Mouse (Mus musculus): ENCODE results near the gene 4930518I15Rik.
A peak's percentile ranks its signal among the peaks of the same experiment; 100 is the strongest.
"Not testable (repeated sequence)": the region's sequence is repeated elsewhere in the genome, so short reads cannot be mapped to it uniquely, and the experiment has no call there.

The 4930518I15Rik gene

DNA sequence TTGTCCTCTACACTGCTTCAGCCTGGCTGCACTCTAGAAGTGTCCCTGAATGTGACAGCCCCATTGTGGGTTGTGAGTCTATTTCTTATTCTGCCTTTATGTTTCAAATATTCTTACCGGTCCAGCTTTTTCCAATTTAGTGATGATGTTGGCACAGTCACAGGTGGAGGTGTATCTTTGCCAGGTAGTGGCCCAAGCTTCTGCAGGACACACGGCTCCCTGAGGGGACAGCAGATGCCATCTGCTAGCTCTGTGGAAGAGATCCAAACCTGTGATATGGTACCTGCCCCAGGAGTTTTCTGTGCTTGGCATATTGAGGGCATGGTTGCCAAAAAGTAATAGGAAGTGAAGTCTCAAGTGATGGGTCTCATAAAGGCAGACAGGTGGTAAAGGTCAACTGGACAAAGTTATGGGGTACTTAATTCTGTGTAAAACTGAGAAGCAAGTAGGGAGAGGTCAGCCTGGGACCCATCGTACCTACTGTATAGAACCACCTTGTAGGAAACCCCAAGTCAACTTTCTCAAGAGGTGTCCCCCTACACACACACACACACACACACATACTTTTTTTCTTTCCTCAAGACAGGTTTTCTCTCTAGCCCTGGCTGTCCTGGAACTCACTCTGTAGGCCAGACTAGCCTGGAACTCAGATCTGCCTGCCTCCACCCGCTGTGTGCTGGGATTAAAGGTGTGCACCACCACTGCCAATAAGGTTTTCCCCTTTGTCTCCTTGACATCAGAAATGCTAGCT is 17.2 kb upstream of the 4930518I15Rik start:
- DNase-seq (ENCODE audit: low spot score), result no peak

DNA sequence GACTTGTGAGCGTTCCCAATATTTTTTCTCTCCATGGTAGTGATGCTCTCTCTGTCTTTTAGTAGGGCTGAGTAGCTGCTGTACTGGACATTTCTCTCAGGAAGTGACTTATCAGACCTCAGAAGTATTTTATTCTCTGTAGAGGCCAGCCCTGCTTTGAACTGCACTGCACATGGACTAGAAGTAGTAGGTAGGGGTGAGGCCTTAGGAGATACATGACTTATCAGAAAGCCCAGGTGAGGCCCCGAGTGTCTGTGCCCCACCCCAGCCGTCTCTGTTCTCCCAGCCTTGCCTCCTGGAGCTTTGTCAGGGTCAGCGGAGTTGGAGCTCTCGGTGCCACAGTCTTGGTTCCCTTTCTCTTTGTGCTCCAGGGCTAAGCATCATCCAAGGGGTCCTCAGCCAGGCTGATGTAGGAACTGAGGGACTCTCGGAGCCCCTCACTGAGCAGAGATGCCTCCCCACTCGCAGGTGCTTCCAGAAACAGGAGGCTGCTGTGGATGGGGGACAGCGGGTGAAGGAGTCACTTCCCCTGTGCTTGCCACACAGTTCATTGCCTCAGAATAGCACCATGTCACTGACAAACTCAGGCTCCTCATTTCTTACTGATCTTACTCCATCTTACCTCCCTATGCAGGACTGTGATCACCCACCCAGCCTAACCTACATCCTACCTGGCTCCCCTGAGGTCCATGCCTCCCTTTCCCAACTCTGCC is 16.5 kb upstream of the 4930518I15Rik start:
- DNase-seq (ENCODE audit: low spot score), result no peak

DNA sequence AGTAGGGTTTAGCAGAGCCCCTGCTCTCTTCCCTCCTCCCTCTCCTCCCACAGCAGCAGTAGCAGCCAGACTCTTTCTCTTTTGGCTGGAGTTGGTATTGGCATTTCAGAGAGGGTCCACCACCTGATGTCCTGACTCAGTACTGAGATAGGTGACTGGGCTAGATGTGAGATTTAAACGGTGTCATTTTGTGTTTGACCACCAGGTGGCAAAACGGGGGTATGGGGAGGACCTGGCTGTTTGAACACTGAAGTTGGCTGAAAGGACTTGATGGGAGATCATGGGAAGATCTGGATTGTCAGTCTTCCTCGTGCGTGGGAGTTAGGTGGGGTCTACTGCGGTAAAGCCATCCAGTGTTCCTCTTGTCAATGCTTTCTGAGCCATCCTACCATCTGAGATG is 15.9 kb upstream of the 4930518I15Rik start:
- DNase-seq (ENCODE audit: low spot score), result peak; percentile 29

DNA sequence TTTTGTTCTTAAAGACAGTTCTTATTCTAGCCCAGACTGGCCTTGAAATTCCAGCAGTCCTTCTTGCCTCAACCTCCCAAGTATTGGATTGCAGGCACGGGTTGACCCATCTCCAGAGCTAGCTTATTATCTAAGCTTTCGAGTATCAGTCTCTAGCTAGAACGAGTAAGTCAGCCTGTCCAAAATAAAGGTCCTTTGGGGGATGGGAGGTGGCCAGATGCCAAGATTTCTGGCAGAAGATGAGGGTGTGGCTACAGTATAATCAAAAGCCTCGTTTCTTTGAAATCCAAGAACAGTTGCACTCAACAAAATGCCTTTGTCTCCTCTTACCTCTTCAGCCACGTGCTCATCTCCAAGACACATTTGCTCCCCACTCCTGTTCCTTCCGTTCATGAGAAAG is 12.8 kb upstream of the 4930518I15Rik start:
- DNase-seq (ENCODE audit: low spot score), result no peak

DNA sequence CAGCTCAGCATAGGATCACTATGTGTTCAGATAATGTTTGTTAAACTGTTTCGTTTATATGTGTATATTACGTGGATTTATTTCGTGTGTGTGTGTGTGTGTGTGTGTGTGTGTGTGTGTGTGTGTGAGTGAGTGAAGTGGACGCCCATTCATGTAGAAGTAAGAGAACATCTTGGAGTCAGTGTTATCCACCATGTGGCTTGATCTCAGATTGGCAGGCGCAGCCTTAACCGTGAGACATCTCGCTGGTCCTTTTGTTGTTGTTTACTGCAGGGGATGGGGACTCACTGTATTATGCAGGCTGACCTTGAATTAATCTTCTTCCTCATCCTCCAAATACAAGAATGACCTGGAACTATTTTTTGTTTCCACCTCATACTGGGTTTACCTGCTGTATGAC is 11.8 kb upstream of the 4930518I15Rik start:
- DNase-seq (ENCODE audit: low spot score), result no peak

DNA sequence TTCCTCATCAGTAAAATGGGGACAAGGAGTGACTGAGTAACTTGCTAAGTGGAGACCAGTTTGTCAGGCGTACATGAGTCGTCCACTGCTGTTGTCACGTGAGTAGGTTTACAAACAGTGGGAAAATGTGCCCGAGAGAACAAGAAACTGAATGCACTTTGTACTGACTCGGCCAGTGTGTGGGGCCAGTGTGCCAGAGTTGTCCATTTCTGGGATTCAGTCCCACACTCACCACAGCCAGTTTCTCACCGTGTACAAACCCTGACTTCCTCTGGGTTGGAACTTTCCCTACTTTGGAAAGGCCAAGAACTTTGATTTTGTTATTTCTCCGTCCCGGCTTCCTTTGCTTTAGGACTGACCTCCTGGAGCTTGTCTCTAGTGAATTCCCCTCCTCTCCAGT is 11.2 kb upstream of the 4930518I15Rik start:
- no peak for DNase-seq (ENCODE audit: low spot score)

DNA sequence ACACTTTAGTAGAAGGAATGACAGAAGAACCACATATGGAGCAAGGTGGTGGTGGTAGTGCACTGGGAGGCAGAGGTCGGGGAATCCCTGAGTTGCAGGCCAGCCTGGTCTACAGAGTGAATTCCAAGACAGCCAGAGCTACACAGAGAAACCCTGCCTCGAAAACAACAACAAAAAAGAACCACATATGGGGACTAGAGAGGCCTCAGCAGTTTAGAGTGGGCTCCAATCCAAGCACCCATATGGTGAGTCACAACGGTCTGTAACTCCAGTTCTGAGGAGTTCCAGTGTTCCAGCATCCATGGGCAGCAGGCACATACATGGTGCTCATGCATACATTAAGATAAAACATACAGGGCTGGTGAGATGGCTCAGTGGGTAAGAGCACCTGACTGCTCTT is 6.7 kb upstream of the 4930518I15Rik start:
- DNase-seq (ENCODE audit: low spot score), result no peak

DNA sequence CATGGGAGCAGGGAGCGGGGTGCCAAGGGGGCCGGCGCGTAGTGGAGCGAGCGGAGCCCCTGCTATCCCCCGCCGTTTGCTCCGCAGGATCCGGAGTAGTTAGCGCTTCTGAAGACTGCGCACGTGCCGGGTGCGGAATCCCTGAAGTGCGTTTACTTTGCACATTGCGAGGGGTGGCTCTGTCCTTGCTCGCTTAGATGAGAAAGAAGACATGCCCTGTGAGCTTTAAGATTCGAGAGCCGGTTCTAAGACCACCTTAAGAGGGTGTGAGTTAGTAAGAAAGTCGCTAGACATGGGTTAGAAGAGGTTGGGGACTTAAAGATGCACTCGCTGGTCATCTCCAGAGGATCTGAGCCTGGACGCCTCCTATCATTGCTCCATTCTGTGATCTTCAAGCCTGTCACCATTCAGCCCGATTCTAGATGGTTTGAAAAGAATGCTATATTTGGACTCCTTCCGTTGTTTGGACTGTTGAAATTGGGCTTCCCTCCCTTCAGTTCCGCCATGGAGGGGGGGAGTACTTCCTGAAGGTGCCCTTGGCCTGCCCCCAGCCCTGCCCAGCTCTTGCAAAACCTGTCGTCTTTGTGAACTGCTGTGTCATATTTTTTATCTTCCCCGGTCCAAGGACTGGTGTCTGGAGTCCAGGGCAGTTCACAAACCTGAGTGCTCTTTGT is 5.9 kb upstream of the 4930518I15Rik start:
- DNase-seq (ENCODE audit: low spot score), result peak; percentile 42

DNA sequence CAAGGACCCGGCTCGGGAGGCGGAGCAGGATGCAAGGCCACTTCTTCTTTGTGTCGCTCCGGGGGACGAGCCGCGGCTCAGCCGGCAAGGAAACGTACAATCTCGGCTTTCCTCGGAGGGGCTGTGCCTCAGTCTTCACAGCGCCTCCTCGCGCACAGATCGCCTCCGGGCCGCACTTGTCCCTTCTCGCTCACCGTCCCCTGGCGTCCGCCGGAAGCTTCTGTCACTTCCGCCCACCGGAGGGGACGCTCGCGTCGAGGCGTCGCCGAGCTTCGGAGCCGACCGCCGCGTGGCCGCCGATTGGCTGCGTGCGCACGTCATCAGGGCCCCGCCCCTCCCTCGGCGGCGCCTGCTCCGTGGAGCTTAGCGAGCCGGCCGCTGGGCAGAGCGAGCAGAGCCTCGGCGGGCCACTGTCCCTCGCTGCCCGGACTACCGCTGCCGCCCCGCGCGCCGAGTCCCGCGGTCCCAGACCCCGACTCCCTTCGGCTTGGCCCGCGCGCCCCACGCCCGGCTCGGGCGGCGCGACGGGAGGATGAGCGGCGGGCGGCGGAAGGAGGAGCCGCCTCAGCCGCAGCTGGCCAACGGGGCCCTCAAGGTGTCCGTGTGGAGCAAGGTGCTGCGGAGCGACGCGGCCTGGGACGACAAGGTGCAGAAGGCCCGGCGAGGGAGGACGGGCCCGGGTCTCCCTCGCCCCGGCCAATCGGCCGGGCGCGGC is 5.2 kb upstream of the 4930518I15Rik start, which contains the start of gene Rab5if:
TSS of gene Rab5if (plus strand) at position 357 of the 715 bp plus-strand sequence.
- peak; percentile 96 for DNase-seq (ENCODE audit: low spot score)

DNA sequence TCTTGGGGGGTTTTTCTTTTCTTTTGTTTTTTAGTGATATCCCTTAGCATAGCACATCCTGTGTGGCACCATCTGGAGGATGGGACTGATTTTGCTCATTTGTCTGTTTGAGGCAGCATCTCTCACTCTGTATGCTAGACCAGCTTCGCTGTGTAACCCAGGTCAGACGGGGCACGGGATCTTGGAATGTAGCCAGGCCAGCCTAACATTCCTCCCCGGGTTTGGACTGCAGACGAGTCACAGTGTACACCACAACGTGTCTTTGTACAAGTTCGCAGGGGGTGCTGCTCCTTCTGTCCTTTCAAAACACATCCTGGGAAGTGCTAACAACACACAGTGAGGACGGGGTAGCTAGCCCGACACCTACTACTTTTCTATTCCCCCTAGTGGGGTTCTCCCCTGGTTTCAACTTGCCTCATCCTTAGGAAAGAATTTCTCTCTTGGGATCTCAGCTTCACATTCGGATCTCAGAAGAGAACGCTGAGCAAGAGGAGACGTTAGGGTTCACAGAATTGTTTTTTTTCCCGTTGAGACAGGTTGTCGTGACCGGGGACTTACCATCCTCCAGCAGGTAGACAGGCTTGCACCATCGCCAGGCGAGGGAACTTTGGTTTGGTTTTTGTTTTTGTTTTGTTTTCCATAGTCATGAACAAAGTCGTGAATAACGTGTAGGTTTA is 4.4 kb upstream of the 4930518I15Rik start:
- peak; percentile 18 for DNase-seq (ENCODE audit: low spot score)

DNA sequence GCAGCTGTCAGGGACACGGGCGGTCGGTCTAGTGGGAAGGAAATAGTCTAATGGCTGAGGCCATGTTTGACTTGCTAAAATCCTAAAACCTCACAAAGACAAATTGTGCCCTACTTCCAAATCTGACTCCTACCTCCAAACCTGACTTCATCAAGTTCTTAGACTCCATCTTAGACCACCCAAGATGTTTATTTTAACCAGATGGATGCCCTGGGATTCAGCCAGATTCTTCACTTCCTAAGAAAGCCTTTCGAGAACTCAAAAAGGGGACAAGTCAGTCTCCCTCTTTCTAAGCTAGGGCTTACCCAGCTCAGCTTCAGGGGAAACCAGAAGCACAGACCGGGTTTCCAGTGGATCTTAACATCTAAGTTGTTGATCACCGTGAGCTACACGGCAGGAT is 925 bp upstream of the 4930518I15Rik start:
- no peak for DNase-seq (ENCODE audit: low spot score)

DNA sequence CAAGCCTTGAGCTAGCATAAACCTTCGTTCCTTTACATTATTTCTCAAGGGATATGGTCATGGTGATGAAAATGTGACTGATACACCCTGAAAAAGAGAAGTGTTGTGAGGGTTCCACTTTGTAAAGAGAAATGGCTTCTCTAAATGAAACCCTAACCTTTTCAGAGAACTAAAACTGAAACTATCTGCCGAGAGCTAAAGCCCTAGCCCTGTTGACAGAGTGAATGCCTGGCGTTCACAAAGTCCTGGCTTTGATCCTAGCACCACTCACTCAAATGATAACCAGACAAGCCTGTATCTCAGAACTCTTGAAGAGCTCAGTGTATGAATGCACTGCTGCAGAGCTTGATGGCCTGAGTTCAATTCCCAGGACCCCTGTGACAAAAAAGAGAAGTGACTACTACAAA is 358 bp downstream of the 4930518I15Rik start:
- no peak for DNase-seq (ENCODE audit: low spot score)

DNA sequence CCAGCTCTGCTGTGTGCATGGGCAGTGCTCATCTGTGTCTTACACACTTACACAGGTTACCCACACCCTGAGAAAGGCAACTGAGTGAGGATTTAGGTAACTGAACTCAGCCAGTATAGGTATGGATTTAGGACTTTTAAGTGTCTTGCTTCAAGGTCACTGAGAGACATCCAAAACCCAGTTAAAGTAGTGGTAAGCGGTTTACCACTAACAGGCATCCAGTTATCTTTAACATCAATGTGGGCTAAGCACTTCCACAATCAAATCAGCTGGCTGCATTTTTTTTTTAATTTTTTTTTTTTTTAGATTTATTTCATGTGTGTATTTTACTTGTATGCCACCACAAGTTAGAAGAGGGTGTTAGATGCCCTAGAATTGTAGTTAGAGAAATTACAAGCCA is 1.4 kb downstream of the 4930518I15Rik start:
- no peak for DNase-seq (ENCODE audit: low spot score)

DNA sequence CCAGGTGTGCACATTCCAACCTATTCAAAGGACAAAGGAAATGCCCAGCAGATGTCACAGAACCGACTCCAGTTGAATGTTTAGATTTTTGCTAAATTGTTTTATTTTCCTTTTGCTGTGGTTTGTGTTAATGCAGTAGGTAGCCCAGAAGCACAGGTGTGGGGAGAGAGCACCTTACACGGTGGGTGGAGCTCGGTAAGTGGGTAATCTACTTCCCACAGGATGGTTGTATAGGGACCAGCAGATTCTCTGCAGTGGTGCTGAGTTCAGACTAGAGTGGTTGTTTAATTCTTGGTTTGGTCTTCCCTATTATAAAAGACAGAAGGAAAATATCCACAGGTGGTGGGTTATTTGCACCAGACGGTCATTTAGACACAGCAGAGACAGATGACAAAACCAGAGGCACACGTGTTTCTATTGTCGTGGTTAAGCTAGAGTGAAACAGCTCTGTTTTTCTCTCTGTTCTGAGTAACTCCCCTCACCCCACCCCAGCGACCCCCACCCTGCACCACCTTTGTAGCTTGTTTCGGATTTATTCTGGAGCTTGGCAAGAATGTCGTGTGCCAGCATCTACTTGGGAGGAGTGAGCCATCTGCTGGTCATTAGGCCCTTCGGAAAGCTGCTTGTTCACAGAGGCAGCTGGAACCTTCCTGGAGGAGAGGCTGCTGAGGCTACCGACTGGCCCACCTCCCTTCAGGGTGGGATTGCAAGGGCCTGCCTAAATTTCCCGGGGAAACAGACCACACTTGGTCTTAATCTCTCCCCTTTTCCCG is 3.6 kb downstream of the 4930518I15Rik start:
- DNase-seq (ENCODE audit: low spot score), result not testable (repeated sequence)

DNA sequence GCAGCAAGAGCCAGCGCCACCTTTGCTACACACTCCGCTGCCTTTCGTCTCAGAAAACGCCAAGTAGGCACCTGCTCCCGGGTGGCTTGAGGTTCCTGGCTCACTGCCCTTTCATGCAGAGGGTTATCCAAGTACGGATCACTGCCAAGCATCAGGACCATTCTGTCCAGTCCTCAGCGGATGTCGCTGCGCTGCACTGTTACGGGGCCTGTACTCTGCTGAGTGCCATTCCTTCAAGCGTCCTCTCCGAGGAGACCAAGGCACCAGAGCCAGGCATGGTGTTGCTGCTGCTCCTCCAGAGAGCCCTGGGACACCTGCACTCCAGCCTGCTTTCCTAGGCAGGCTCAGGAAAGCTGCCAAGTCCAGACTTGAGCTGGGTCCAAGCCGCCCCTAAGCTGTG is 4.2 kb downstream of the 4930518I15Rik start:
- not testable (repeated sequence) for DNase-seq (ENCODE audit: low spot score)

DNA sequence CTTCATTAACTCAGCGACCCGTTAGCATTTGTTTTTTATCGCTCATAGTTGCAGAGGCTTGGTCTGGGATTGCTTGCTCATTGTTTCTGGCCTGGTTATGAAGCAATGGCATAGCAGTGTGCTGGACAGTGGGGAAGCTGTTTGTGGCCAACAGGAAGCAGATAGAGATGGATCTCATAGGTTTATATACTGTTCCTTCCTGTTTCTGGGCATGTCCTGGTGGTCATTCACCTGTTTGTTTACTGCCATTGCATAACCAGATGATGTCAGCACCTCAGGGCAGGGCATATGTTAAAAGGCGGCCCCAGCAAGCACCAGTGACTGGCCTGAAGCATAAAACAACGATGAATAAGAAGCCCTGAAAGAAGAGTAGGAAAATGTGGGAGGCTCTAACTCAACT is 7.2 kb downstream of the 4930518I15Rik start:
- no peak for DNase-seq (ENCODE audit: low spot score)

DNA sequence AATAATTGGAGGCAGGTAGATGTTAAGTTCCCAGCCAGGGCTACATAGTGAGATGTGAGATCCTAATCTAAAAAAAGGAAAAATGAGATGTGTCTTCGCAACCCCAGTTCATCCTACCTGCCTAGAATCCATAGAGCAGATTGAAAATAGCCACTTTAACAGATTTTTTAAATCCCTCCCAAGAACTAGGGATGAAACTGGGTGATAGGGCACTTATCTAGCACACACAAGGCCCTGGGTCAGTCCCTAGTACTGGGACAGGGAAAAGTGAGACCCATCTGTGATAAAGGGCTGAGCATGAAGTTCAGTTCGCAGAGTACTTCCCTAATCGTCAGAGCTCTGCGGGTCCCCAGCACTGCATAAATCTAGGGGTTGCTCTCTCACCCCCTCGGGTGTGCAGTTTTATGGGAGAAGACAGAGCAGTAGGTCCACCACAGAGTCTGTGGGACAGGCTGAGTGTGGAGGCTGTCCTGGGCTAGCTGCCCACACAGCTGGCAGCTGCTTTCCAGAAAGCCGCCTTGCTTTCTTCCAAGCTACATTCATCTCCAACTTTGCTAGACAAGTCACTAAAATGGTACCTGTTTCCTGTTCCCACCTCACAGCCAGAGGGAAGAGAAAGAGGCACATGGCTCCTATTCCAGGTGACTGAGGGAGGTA is 9.1 kb downstream of the 4930518I15Rik start:
- DNase-seq (ENCODE audit: low spot score), result no peak

DNA sequence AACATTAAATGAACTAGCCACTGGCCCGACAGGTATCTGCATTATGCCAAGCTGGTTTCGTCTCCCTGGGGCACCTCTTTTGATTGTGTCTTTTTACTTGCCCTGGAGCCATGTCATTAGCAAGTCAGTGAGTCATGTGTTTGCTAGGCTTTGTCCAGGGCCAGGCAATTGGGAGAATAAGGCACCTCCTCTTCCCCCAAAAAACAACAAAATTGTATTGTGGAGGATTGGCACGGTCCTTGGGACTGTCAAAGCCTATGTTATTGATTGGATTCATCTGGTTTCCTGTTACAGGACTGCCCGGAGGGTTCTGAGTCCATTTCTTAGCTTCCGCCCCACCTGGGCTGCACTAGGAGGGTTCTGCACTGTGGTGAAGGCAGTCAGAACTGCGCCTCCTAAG is 10.1 kb downstream of the 4930518I15Rik start:
- DNase-seq (ENCODE audit: low spot score), result no peak

DNA sequence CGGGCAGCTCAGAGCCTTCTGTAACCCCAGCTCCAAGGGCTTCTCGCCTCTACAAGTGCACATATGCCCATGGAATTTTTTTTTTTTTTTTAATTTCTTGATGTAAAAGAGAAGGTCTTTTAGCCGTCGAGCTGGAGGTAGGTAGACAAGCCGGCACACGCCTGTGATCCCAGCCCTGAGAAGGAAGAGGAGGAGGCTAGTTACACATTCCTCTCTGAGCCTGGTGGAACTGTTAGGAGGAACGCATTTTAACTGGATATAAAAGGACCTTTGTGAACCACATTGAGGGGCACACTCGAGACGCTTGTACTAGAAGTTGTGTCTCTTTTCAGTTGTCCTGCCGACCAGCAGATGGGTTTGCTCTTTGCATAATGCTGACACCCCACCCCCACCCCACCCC is 13.0 kb downstream of the 4930518I15Rik start:
- no peak for DNase-seq (ENCODE audit: low spot score)

DNA sequence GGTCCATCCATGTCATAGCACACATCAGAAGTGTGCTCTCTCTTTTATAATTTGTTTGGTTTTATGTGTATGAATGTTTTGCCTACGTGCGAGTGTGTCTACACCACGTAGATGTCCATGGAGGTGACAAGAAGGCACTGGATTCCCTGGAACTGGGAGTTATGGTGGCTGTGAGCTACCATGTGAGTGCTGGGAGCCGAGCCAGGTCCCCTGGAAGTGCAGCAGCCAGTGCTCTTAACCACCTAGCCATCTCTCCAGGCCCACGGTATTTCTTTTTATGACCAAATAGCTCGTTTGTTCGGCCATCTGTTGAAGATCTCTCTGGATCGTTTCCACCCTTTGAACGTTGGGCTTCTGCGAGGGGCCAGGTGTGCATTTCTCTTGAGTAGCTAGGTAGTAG is 14.4 kb downstream of the 4930518I15Rik start:
- no peak for DNase-seq (ENCODE audit: low spot score)
